ENCODE assay signal across 8 mouse cellular contexts in genomic region chr2:160593035-160593434, GRCm38 (mm10). TPM values are rescaled to one million over a fixed set of nuclear protein-coding genes. Genes with fewer than 3 reads are reported as not detected.
DNase-seq lines count a peak whose midpoint lies in the region; ATAC-seq and TF ChIP-seq lines count a peak whose summit lies in the region.

No protein-coding gene starts in this region.

- peak; percentile 84 for DNase-seq in CD4-positive, CD25-positive, alpha-beta regulatory T cell, adult 2 months (ENCODE audit: low read depth, low spot score)
- DNase-seq in MEL (ENCODE audit: low read depth, low spot score): peak; percentile 79
- DNase-seq in cerebellum, adult 11-12 months: peak; percentile 25
- DNase-seq in gastrocnemius, adult 2 months: peak; percentile 70
- peak; percentile 79 for DNase-seq in layer of hippocampus, adult 11-12 months (ENCODE audit: low spot score)
- DNase-seq in lung, postnatal 14 days: peak; percentile 84

- H3K9me3 ChIP-seq in MEL (replicated peaks; ENCODE audit: insufficient read depth, low read length): no peaks in the 10 kb centered on the region

- H3K4me3 ChIP-seq in MEL (ENCODE audit: control insufficient read depth in 1 of 2, insufficient read depth in 1 of 2, low read depth in 2 of 2, low read length in 2 of 2): no peak overlapping the region
- H3K4me3 ChIP-seq in gastrocnemius, adult 2 months: no peak overlapping the region
- no peak overlapping the region for H3K4me3 ChIP-seq in small intestine, adult 2 months (ENCODE audit: low read depth, low read length)

- H3K27me3 ChIP-seq in MEL (ENCODE audit: control insufficient read depth in 1 of 2, insufficient read depth in 2 of 2, low read length in 2 of 2): no peaks in the 10 kb centered on the region
- no peaks in the 10 kb centered on the region for H3K27me3 ChIP-seq in small intestine, adult 2 months (ENCODE audit: control insufficient read depth, insufficient read depth, low read length)

- no peaks in the 10 kb centered on the region for H3K79me2 ChIP-seq in MEL (ENCODE audit: control insufficient read depth, insufficient read depth, low read length, poor library complexity)

- no peak for TF ChIP-seq POLR2A in MEL (IDR thresholded peaks at IDR 0.05; ENCODE audit: control insufficient read depth in 1 of 2, insufficient read depth in 1 of 2, low read depth in 1 of 2, low read length in 2 of 2, poor library complexity in 1 of 2)
- TF ChIP-seq POLR2A in small intestine, adult 2 months (IDR thresholded peaks at IDR 0.05; ENCODE audit: low read depth, low read length): no peak

- no peaks in the 10 kb centered on the region for H3K36me3 ChIP-seq in MEL (ENCODE audit: control insufficient read depth in 1 of 2, insufficient read depth in 2 of 2, low read length in 2 of 2)
- no peaks in the 10 kb centered on the region for H3K36me3 ChIP-seq in small intestine, adult 2 months (ENCODE audit: control insufficient read depth, insufficient read depth, low read length)

- no peak for TF ChIP-seq EP300 in MEL (IDR thresholded peaks at IDR 0.05; ENCODE audit: low read depth in 1 of 2, low read length in 2 of 2)

- peak; percentile 81 for TF ChIP-seq RAD21 in MEL (IDR thresholded peaks at IDR 0.05; ENCODE audit: low read depth, low read length)

- TF ChIP-seq CTCF in MEL (IDR thresholded peaks at IDR 0.05 in 2 of 3, conservative IDR thresholded peaks at IDR 0.05 in 1 of 3; ENCODE audit: control insufficient read depth in 1 of 3, insufficient read depth in 1 of 3, low read depth in 2 of 3, low read length in 3 of 3, poor library complexity in 1 of 3, severe bottlenecking in 1 of 3): peak; percentile 81 to 84 (median 82)
- peak; percentile 81 for TF ChIP-seq CTCF in gastrocnemius, adult 2 months (IDR thresholded peaks at IDR 0.05)
- TF ChIP-seq CTCF in small intestine, adult 2 months (IDR thresholded peaks at IDR 0.05; ENCODE audit: extremely low read depth, insufficient read length, insufficient replicate concordance, low read depth, low read length): peak; percentile 69; the same call in 1 of the 2 replicates

- H3K4me1 ChIP-seq in MEL (ENCODE audit: control insufficient read depth in 1 of 2, insufficient read depth in 2 of 2, low read length in 2 of 2): no peaks in the 10 kb centered on the region
- no peaks in the 10 kb centered on the region for H3K4me1 ChIP-seq in small intestine, adult 2 months (ENCODE audit: control insufficient read depth, insufficient read depth, insufficient read length, low read length)

- intact Hi-C loops in gastrocnemius, adult 2 months (cut with DNase I): loop anchor here (5.0 kb wide), 1 partner anchor 1681 kb away; no protein-coding TSS in a partner anchor

- ATAC-seq in activated CD4-positive, CD25-positive, alpha-beta regulatory T cell, adult 4 months: no peak

- H3K9ac ChIP-seq in MEL (ENCODE audit: control insufficient read depth, low read depth, low read length, poor library complexity, severe bottlenecking): no peak overlapping the region

- WGBS in small intestine, adult 2 months: 8% methylated on average over 2 of the region's 2 CpGs

- no peak overlapping the region for H3K27ac ChIP-seq in MEL (ENCODE audit: control insufficient read depth, low read depth, low read length)
- no peak overlapping the region for H3K27ac ChIP-seq in gastrocnemius, adult 2 months
- no peak overlapping the region for H3K27ac ChIP-seq in small intestine, adult 2 months (ENCODE audit: insufficient read depth, low read depth, low read length)

TF ChIP-seq in MEL, 35 proteins besides CTCF, POLR2A, EP300 and RAD21:
- no peak for TF ChIP-seq GATA1 (IDR thresholded peaks at IDR 0.05; ENCODE audit: low read depth, low read length)
- peak; percentile 66 for TF ChIP-seq ZC3H11A (IDR thresholded peaks at IDR 0.05; ENCODE audit: low read depth, low read length)
- peak; percentile 76 for TF ChIP-seq SMC3 (IDR thresholded peaks at IDR 0.05; ENCODE audit: low read depth, low read length)
- no peak for TF ChIP-seq ELF1 (IDR thresholded peaks at IDR 0.05; ENCODE audit: low read depth, low read length)
- TF ChIP-seq MAX (IDR thresholded peaks at IDR 0.05; ENCODE audit: low read length): peak; percentile 55; the same call in 1 of the 2 replicates
- no peak for TF ChIP-seq E2F4 (IDR thresholded peaks at IDR 0.05; ENCODE audit: borderline replicate concordance, low read depth, low read length)
- TF ChIP-seq USF1 (IDR thresholded peaks at IDR 0.05; ENCODE audit: low read depth, low read length): 0 out of 2 replicates have a peak, but pooled peaks have one; percentile 25
- no peak for TF ChIP-seq NRF1 (IDR thresholded peaks at IDR 0.05; ENCODE audit: insufficient read depth, low read depth, low read length, poor library complexity, severe bottlenecking)

RNA-seq across cellular contexts. Expression of gene Top1, which starts 52.7 kb away (rescaled TPM):
- total RNA-seq in MEL (2012; rRNA removed): 33.5 and 36.5 TPM in 2 replicates
- polyA plus RNA-seq in MEL (2012; ENCODE audit: insufficient read depth in 1 of 2, insufficient read length in 2 of 2, low read depth in 1 of 2, low replicate concordance in 2 of 2, missing spikeins in 1 of 2): 100 to 1,000 TPM in 1 of 2 experiments, 10 to 100 TPM in 1; 73.3 to 123 TPM
- 10 to 100 TPM; 39.5 to 53.2 TPM for total RNA-seq in gastrocnemius, adult 2 months (2021)
- 9.0 and 18.0 TPM in 2 replicates for polyA plus RNA-seq in small intestine, adult 2 months (2012; rRNA removed)
- polyA plus RNA-seq in activated CD4-positive, CD25-positive, alpha-beta regulatory T cell, adult 4 months (2017; shearing (Covaris generic)): 10 to 100 TPM; 74.7 to 77.4 TPM

Comparison
In these comparisons a context has a peak if more than half of its experiments do, and no peak if none do; other contexts are left out.
1. DNase-seq: peak in every context shown above with its lines; median percentile 84 in CD4-positive, CD25-positive, alpha-beta regulatory T cell, adult 2 months; 84 in lung, postnatal 14 days; 79 in MEL; 79 in layer of hippocampus, adult 11-12 months; 70 in gastrocnemius, adult 2 months; 25 in cerebellum, adult 11-12 months.